Mouse (Mus musculus): ENCODE results near the gene Igsf8. TPM values are rescaled to one million over a fixed set of nuclear protein-coding genes. Genes with fewer than 3 reads are reported as not detected.

The Igsf8 gene
- polyA plus RNA-seq, 1 experiment from 2014 or later = 64.7 TPM

DNA sequence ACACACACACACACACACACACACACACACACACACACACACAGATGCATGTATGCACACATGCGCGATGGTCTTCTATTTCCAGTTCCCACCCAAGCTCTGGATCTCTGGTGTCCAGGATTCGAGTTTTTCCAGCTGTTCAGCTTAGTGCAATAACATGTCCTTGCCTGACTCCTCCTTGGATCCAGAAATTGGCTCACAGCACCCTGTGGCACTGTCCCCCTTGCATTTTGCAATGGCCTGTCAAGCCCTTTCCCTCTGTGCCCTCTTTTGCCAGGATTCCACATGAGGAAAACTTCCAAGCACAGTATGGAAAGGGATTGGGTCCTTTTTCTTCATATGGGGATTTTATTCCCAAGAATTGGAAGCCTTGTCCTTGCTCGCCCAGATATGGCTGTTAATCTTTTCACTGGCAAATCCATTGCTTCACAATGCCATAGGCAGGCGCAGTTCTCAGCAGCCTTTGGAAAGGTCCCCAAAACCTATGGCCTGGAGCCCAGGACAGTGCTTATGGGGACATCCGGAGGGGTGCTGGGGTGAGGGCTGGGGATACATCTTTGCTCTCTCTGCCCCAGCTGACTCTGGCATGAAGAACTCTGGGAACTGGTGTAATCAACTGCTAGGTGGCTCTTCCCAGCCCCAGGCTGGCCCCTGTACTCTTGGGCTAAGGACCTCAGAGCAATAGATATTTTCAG is 35.5 kb downstream of the Igsf8 start:
- Histone ChIP-seq H3K27me3 (ENCODE audit: control insufficient read depth, insufficient read depth, low read length) (no peaks in the 10 kb centered on the region; the same call in 1 of the 2 replicates), H3K9ac (peak overlapping the region; percentile 47), H3K9me3 (ENCODE audit: control insufficient read depth, low read length) (no peaks in the 10 kb centered on the region), H3K36me3 (replicated peaks; ENCODE audit: control insufficient read depth, insufficient read depth) (no peaks in the 10 kb centered on the region), H3K4me2 (replicated peaks) (peak overlapping the region; percentile 44), H3K4me3 (replicated peaks; ENCODE audit: low read length) (peak overlapping the region; percentile 33), H3K27ac (peak overlapping the region; percentile 73), H3K4me1 (replicated peaks; ENCODE audit: control insufficient read depth, insufficient read depth, low read length) (peaks cover 17% of the 10 kb centered on the region)
- ATAC-seq (ENCODE audit: low FRiP score) (no peak), DNase-seq (ENCODE audit: low spot score) (no peak)
- WGBS = 78% methylated on average over 6 of the region's 6 CpGs

DNA sequence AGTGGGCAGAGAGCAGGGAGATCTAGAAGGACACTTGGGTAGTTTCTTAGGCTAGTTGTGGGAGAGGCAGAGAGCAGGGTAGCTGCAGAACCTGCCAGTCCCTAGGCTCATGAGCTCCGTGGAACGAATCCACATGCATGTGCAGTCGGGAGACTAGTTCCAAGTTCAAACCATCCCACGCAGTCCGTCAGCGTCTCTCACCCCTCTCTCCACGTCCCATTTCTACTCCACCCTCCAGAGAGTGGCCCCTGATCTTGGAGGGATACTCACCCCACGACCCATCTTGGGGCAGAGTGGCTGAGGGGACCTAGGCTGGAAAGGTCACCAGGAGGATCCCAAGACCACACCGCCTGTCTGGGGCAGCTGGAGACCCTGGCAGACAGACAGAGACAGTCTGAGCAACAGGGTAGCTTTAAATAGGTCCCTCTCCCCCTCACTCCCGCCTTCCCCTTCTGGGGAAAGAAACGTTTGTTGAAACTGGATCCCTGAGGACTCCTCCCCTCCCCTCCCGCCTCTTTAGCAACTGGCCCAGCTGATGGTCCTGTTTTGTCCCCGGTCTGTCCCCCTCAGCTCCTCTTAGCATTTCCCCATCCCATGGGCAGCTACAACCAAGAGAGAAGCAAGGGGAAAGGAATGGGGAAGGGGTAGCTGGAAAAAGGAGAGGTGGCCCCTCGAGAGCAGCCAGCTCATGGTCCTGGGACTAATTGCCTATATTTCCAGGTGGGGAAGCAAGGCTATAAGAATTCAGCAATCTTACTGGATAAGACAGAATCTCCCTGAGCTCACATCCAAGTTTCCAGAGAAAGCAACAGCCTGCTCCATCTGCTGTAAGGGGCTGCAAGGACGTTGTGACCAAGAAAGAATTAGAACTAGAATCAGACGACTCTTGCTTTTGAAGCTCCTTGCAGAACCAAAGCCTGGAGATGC is 36.4 kb downstream of the Igsf8 start, which contains the start of gene Atp1a2:
Atp1a2 (minus strand) TSS at position 454 of the 927 bp plus-strand sequence.
- Histone ChIP-seq H3K36me3 (replicated peaks; ENCODE audit: control insufficient read depth, insufficient read depth) (no peaks in the 10 kb centered on the region), H3K4me3 (replicated peaks; ENCODE audit: low read length) (peak within 1 kb of the TSS; percentile 33), H3K27ac (peak within 1 kb of the TSS; percentile 73), H3K4me2 (replicated peaks) (peak within 1 kb of the TSS; percentile 44), H3K9me3 (ENCODE audit: control insufficient read depth, low read length) (no peaks in the 10 kb centered on the region), H3K9ac (peak within 1 kb of the TSS; percentile 47), H3K4me1 (replicated peaks; ENCODE audit: control insufficient read depth, insufficient read depth, low read length) (peaks cover 19% of the 10 kb centered on the region), H3K27me3 (ENCODE audit: control insufficient read depth, insufficient read depth, low read length) (no peaks in the 10 kb centered on the region; the same call in 1 of the 2 replicates)
- 7% methylated on average over 16 of the region's 16 CpGs for WGBS
- no peak for DNase-seq (ENCODE audit: low spot score)
- peak; percentile 29; the same call in 1 of the 2 replicates for ATAC-seq (ENCODE audit: low FRiP score)

- Histone ChIP-seq H3K9me3 (ENCODE audit: control insufficient read depth, low read length) (no peaks in the 10 kb centered on the region), H3K36me3 (replicated peaks; ENCODE audit: control insufficient read depth, insufficient read depth) (no peaks in the 10 kb centered on the region), H3K4me3 (replicated peaks; ENCODE audit: low read length) (no peak overlapping the region), H3K27me3 (ENCODE audit: control insufficient read depth, insufficient read depth, low read length) (no peaks in the 10 kb centered on the region; the same call in 1 of the 2 replicates), H3K4me2 (replicated peaks) (no peak overlapping the region), H3K9ac (no peak overlapping the region), H3K4me1 (replicated peaks; ENCODE audit: control insufficient read depth, insufficient read depth, low read length) (peaks cover 22% of the 10 kb centered on the region), H3K27ac (no peak overlapping the region)
- ATAC-seq (ENCODE audit: low FRiP score) (no peak), DNase-seq (ENCODE audit: low spot score) (no peak)
- 63% methylated on average over 7 of the region's 7 CpGs for WGBS
These were observed 38.1 kb downstream of the Igsf8 start for GRCm38 (mm10) chr1:172299528-172299927.

DNA sequence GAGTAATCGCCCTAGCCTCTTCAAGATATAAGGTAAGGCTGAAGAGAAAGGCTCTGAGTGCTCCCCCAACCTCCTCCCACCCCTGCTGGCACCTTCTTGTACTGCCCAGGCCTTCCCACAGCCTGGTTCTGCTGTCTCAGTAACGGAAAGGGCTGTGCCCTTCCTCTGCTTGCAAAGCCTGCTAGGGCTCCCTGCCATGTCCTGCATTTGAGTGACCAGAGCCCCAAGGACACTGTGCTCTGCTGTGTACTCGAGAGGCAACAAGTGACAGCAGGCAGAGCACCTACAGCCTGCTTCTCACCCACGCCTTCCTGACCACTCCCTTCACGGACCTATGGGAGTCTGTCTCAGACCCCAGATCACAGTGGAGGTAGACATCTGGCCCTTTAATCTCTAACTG is 38.8 kb downstream of the Igsf8 start:
- Histone ChIP-seq H3K27me3 (ENCODE audit: control insufficient read depth, insufficient read depth, low read length) (no peaks in the 10 kb centered on the region; the same call in 1 of the 2 replicates), H3K9me3 (ENCODE audit: control insufficient read depth, low read length) (no peaks in the 10 kb centered on the region), H3K27ac (no peak overlapping the region), H3K4me3 (replicated peaks; ENCODE audit: low read length) (no peak overlapping the region), H3K4me2 (replicated peaks) (no peak overlapping the region), H3K9ac (no peak overlapping the region), H3K4me1 (replicated peaks; ENCODE audit: control insufficient read depth, insufficient read depth, low read length) (peaks cover 22% of the 10 kb centered on the region), H3K36me3 (replicated peaks; ENCODE audit: control insufficient read depth, insufficient read depth) (no peaks in the 10 kb centered on the region)
- 59% methylated on average over 5 of the region's 5 CpGs for WGBS
- DNase-seq (ENCODE audit: low spot score) (no peak), ATAC-seq (ENCODE audit: low FRiP score) (no peak)

DNA sequence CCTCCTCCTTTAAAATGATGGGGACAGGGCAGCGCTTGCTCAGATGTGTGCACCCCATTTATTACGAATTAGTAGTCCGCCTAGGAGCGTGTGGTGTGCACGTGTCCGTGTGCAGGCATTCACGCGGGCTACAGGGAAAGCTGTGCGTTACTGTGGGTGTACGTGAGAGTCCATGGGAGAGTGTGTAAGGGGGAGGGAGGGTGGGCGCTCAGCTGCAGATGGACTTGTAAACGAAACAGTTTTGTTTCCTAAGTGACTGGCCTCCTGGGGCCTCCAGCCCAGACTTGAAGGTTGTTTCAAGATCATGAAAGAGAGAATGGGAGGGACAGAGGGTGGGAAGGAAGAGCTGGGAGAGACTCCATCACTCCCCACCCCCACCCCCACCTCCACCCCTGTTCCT is 39.7 kb downstream of the Igsf8 start:
- Histone ChIP-seq H3K27ac (no peak overlapping the region; the same call in 1 of the 2 replicates), H3K9ac (no peak overlapping the region), H3K27me3 (ENCODE audit: control insufficient read depth, insufficient read depth, low read length) (no peaks in the 10 kb centered on the region; the same call in 1 of the 2 replicates), H3K4me3 (replicated peaks; ENCODE audit: low read length) (no peak overlapping the region), H3K4me2 (replicated peaks) (no peak overlapping the region), H3K9me3 (ENCODE audit: control insufficient read depth, low read length) (no peaks in the 10 kb centered on the region), H3K4me1 (replicated peaks; ENCODE audit: control insufficient read depth, insufficient read depth, low read length) (peaks cover 22% of the 10 kb centered on the region), H3K36me3 (replicated peaks; ENCODE audit: control insufficient read depth, insufficient read depth) (no peaks in the 10 kb centered on the region)
- DNase-seq (ENCODE audit: low spot score) = no peak
- WGBS = 24% methylated on average over 12 of the region's 12 CpGs
- peak; percentile 54; the same call in 1 of the 2 replicates for ATAC-seq (ENCODE audit: low FRiP score)

- Histone ChIP-seq H3K9me3 (ENCODE audit: control insufficient read depth, low read length) (no peaks in the 10 kb centered on the region), H3K4me1 (replicated peaks; ENCODE audit: control insufficient read depth, insufficient read depth, low read length) (peaks cover 22% of the 10 kb centered on the region), H3K27ac (no peak overlapping the region), H3K9ac (no peak overlapping the region), H3K4me3 (replicated peaks; ENCODE audit: low read length) (no peak overlapping the region), H3K36me3 (replicated peaks; ENCODE audit: control insufficient read depth, insufficient read depth) (no peaks in the 10 kb centered on the region), H3K27me3 (ENCODE audit: control insufficient read depth, insufficient read depth, low read length) (no peaks in the 10 kb centered on the region; the same call in 1 of the 2 replicates), H3K4me2 (replicated peaks) (no peak overlapping the region)
- DNase-seq (ENCODE audit: low spot score) (no peak), ATAC-seq (ENCODE audit: low FRiP score) (no peak)
- 56% methylated on average over 3 of the region's 3 CpGs for WGBS
These were observed 40.9 kb downstream of the Igsf8 start for GRCm38 (mm10) chr1:172302311-172302710.

DNA sequence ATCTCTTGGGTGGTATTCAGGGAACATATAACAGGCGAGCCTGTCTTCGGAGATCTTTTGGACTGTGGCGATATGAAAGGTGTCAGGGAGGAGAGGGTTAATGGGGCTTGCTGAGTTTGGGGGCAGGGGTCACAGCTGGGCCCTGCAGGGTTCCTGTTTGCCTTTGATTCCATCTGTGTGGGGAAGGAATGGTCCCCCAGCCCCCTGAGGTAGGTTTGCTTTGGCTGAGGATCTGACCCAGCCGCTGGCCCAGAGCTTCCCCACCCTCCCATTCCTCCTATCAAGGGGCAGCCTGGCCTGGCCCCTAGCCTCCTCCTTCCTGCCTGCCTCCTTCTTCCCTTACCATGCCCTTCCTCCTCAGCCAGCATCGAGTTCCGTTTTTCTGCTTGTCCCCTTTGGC is 41.4 kb downstream of the Igsf8 start:
- ATAC-seq (ENCODE audit: low FRiP score) (no peak), DNase-seq (ENCODE audit: low spot score) (no peak)
- H3K9ac ChIP-seq = no peak overlapping the region
- H3K27me3 ChIP-seq (ENCODE audit: control insufficient read depth, insufficient read depth, low read length) = no peaks in the 10 kb centered on the region; the same call in 1 of the 2 replicates
- H3K36me3 ChIP-seq (replicated peaks; ENCODE audit: control insufficient read depth, insufficient read depth) = no peaks in the 10 kb centered on the region
- H3K4me2 ChIP-seq (replicated peaks) = no peak overlapping the region
- H3K9me3 ChIP-seq (ENCODE audit: control insufficient read depth, low read length) = no peaks in the 10 kb centered on the region
- peaks cover 21% of the 10 kb centered on the region for H3K4me1 ChIP-seq (replicated peaks; ENCODE audit: control insufficient read depth, insufficient read depth, low read length)
- no peak overlapping the region for H3K4me3 ChIP-seq (replicated peaks; ENCODE audit: low read length)
- H3K27ac ChIP-seq = no peak overlapping the region
- WGBS = 5% methylated on average over 6 of the region's 6 CpGs

- H3K4me3 ChIP-seq (replicated peaks; ENCODE audit: low read length) = no peak overlapping the region
- no peaks in the 10 kb centered on the region for H3K36me3 ChIP-seq (replicated peaks; ENCODE audit: control insufficient read depth, insufficient read depth)
- no peak for DNase-seq (ENCODE audit: low spot score)
- H3K4me1 ChIP-seq (replicated peaks; ENCODE audit: control insufficient read depth, insufficient read depth, low read length) = peaks cover 21% of the 10 kb centered on the region
- no peak overlapping the region for H3K4me2 ChIP-seq (replicated peaks)
- H3K9me3 ChIP-seq (ENCODE audit: control insufficient read depth, low read length) = no peaks in the 10 kb centered on the region
- whole genome bisulfite sequencing = 71% methylated on average over 6 of the region's 6 CpGs
- H3K9ac ChIP-seq = no peak overlapping the region
- ATAC-seq (ENCODE audit: low FRiP score) = no peak
- H3K27ac ChIP-seq = no peak overlapping the region
- H3K27me3 ChIP-seq (ENCODE audit: control insufficient read depth, insufficient read depth, low read length) = no peaks in the 10 kb centered on the region; the same call in 1 of the 2 replicates
These were observed 43.0 kb downstream of the Igsf8 start for GRCm38 (mm10) chr1:172304443-172304842.

DNA sequence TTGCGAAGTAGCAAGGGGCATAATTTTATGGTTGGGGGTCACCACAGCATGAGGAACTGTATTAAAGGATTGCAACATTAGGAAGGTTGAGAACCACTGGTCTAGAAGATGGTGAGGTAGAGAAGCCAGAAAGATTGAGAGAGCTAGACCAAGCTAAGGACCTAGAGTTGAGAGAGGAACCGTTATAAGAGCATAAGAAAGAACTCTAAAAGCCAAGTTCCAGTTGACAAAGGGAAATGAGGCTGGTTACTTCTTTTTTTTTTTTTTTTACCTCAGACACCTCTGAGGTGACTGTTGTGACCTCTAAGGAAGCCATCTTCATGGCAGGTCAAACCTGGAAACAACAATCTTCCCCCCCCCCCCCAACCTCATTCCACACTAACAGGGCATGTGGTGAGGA is 43.7 kb downstream of the Igsf8 start:
- Histone ChIP-seq H3K9ac (no peak overlapping the region), H3K9me3 (ENCODE audit: control insufficient read depth, low read length) (no peaks in the 10 kb centered on the region), H3K27ac (no peak overlapping the region), H3K36me3 (replicated peaks; ENCODE audit: control insufficient read depth, insufficient read depth) (no peaks in the 10 kb centered on the region), H3K27me3 (ENCODE audit: control insufficient read depth, insufficient read depth, low read length) (no peaks in the 10 kb centered on the region; the same call in 1 of the 2 replicates), H3K4me2 (replicated peaks) (no peak overlapping the region), H3K4me3 (replicated peaks; ENCODE audit: low read length) (no peak overlapping the region), H3K4me1 (replicated peaks; ENCODE audit: control insufficient read depth, insufficient read depth, low read length) (peaks cover 25% of the 10 kb centered on the region)
- ATAC-seq (ENCODE audit: low FRiP score) = no peak
- DNase-seq (ENCODE audit: low spot score) = no peak
- 99% methylated on average over 2 of the region's 2 CpGs for WGBS

All from hindbrain, embryonic 14.5 days (tissue).